Mouse (Mus musculus): ENCODE data around the gene Gm12185. TPM values are rescaled to one million over a fixed set of nuclear protein-coding genes. Genes with fewer than 3 reads are reported as not detected.
"Not testable (repeated sequence)": the region's sequence is repeated elsewhere in the genome, so short reads cannot be mapped to it uniquely, and the experiment has no call there.

Gene Gm12185
- total RNA-seq (2021), result 1 to 10 TPM; 2.5 to 6.5 TPM
- long read RNA-seq, experiment 1, full-length matches to known transcripts, result 3 of 6 reads
- long read RNA-seq, experiment 1, partial matches to known transcripts, result 1 of 6 reads
- long read RNA-seq, experiment 1, other reads (novel, unspliced or antisense), result 2 of 6 reads
- long read RNA-seq, experiment 2, partial matches to known transcripts, result 0 of 1 reads
- long read RNA-seq, experiment 2, other reads (novel, unspliced or antisense), result 1 of 1 reads

DNA sequence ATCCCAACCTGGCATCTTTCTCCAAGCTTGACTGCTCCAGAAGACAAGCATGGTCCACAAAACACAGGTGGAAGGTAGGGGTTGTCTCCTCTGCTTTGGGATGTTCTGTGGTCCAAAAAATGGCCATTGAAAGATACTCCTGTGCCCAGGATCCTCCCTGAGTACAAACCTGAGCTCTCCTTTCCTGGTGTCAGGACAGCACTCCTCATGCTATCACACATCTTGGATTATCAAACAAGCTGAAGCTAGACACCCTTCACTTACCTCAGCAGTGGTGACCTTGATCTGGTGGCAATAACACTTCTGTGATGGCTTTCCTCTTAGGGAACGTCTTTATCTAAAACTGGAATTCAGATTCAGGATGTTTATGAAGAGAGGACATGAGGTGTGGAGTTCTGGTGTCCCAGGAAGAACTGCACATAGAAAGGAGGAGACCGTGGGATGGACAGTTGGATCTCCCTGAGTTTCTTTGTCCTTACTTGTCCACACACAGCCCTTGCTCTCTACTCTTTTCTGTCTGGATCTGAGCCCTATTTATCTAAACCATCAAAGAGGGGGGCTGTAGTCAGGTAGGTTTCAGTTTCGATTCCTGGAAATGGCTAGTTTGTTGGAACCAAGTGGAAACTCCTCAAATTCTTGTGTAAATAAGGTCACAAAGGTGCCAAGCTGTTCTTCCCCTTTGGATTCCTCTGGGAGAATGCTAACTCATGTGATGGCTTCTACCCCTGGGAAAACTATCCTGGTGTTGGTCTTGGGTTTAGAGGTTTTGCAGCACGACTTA, at the start of gene Gm12185:
TSS of gene Gm12185 (minus strand) at position 487 of the 781 bp plus-strand sequence.
- DNase-seq, result peak; percentile 38 to 63

DNA sequence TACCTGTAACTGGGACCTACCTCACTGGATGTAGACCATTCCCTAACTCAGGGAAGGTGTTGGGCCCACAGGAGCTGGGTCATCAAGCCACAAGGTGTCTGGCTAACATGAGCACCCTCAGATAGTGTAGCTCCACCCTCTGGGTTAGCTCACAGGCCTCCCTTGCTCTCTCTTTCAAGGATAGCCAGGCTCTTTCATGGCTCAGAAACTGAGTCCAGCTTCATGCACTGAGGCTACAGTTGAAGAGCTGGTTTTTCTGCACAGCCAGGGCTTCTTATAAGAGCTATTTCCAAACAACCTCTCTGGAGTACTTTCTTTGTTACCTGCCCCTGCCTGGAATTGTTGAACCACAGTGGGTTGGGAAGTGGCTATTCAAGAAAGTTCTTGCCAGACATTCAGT, 20.0 kb upstream of the Gm12185 start:
- not testable (repeated sequence) for DNase-seq

DNA sequence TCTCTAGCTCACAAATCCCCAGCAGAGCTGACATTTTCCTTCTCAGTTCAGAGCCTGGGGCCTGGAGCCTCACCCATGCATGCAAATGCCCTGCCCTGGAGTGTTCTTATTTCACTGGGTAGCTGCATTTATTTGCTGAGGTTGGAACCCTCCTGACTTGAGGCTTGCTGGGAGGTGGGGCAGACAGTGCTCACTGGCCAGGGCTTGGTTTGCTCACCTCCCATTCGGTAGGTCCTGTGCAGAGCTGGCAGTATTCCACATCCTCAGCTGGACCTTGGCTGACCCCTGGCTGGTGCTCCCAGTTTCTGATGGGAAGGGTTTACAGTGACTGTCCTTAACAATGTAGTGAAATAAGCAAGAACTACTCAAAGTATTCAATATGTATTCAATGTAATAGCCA, 14.8 kb upstream of the Gm12185 start:
- not testable (repeated sequence) for DNase-seq

DNA sequence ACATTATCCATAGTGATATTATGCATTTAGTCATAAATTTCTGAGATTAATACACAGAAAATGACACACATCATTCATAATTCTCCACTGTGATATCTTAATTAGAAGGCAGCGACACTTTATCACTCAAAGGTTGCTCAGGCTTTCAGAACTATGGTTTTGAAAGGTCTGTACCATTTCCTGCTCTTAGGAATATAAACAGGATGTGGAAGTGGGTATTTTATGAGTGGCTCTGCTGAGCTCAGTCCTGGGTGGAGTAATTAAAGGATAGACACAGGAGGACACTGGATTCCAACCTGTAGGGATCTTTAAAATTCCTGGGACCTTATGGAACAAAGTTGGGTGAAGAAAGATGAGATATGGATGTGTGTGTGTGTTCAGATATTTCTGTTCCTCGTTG, 14.3 kb upstream of the Gm12185 start:
- not testable (repeated sequence) for DNase-seq

DNA sequence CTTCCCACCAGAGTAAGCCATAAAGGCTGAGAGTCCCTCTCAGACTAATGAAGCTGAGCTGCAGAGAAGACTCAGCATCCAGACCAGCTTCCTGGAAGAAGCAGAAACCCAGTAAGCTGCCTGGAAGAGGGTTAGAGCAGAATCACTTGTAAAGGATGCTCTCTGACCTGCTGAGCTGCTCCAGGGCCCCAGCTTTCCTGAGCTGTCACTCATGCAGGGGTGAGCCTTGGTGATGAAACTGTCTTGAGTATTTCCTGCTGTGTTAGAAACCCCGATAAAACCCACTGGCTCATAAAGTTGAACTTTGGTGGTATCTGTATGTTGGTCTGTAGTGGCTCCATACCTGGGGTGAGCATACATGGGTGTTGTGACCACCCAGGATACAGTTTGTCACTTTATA, 8.4 kb upstream of the Gm12185 start:
- not testable (repeated sequence) for DNase-seq

GRCm38 (mm10) chr11:48994018-48994417, 2.0 kb upstream of the Gm12185 start, which contains the start of gene Tgtp1:
TSS of gene Tgtp1 (minus strand) at chr11:48994172.
- peak in 1 of 2 experiments; percentile 16 for DNase-seq

DNA sequence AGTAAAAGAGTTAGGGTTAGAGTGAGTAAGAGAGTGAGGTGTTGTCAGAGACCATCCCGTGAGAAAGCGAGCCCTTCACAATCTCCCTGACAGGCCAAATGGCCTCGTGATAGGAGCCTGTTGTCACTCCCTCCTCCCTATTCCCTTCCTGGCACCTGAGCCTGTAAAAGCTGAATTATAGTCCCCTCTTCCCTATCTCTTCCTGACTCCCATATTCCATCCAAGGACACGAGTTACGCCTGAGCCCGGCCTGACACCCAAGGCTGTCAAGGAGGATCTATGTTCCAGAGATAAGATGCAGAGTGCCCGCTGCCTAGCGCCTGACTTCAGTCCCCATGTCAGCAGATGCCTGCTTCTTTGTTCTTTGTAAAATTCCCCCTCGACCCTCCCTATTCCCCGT, 1.3 kb upstream of the Gm12185 start:
- DNase-seq, result not testable (repeated sequence)

DNA sequence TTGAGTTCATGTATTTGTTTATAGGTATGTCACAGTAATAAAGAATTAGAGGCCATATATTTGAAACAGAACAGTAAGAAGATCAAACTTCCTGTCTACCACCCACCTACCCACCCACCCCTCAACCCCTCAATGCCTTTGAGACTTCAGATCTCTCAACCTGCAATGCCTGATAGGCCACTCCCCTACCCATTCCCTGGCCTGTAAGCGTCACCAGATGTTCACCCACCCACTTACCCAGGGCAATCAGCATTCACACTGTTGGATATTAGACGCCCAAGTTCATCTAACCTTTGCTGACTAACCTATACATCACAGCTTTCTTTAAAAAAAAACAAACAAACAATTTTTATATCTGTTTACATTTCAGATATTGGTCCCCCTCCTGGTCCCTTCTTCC, 2.0 kb downstream of the Gm12185 start:
- DNase-seq, result not testable (repeated sequence)

GRCm38 (mm10) chr11:48988219-48988618, 3.8 kb downstream of the Gm12185 start:
- not testable (repeated sequence) for DNase-seq

GRCm38 (mm10) chr11:48982848-48983247, 9.2 kb downstream of the Gm12185 start:
- DNase-seq, result not testable (repeated sequence)

GRCm38 (mm10) chr11:48980052-48980451, 12.0 kb downstream of the Gm12185 start:
- not testable (repeated sequence) for DNase-seq

GRCm38 (mm10) chr11:48979251-48979650, 12.8 kb downstream of the Gm12185 start, which contains the start of gene 9930111J21Rik1:
TSS of gene 9930111J21Rik1 (minus strand) at chr11:48979398.
- not testable (repeated sequence) for DNase-seq

- not testable (repeated sequence) for DNase-seq
Observed at GRCm38 (mm10) chr11:48978240-48978939, 13.6 kb downstream of the Gm12185 start, which contains the start of gene Olfr56. TSS of gene Olfr56 (plus strand) at chr11:48978889.

DNA sequence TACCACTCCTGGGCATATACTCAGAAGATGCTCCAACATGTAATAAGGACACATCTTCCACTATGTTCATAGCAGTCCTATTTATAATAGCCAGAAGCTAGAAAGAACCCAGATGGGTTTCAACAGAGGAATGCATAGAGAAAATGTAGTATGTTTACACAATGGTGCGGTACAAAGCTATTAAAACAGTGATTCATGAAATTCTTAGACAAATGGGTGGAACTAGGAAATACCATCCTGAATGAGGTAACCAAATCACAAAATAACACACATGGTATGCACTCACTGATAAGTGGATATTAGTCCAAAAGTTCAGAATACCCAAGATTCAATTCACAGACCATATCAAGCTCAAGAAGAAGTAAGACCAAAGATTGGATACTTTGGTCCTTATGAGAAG, 17.3 kb downstream of the Gm12185 start:
- not testable (repeated sequence) for DNase-seq

DNA sequence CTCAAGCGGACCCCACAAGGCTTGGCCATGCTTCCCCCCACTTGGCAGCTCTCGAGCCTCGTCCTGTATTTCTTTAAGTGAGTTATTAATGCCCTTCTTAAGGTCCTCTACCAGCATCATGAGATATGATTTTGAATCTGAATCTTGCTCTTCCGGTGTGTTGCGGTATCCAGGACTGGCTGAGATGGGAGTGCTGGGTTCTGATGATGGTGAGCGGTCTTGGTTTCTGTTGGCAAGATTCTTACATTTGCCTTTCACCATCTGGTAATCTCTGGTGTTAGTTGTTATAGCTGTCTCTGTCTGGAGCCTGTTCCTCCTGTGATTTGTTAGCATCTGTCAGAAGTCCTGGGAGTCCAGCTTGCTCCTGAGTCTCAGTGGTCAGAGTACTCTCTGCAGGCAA, 45.9 kb downstream of the Gm12185 start, which contains the start of gene Psme2b:
TSS of gene Psme2b (minus strand) at position 101 of the 400 bp plus-strand sequence.
- not testable (repeated sequence) for DNase-seq

- not testable (repeated sequence) for DNase-seq
Observed at GRCm38 (mm10) chr11:48939286-48939685, 52.7 kb downstream of the Gm12185 start.

DNA sequence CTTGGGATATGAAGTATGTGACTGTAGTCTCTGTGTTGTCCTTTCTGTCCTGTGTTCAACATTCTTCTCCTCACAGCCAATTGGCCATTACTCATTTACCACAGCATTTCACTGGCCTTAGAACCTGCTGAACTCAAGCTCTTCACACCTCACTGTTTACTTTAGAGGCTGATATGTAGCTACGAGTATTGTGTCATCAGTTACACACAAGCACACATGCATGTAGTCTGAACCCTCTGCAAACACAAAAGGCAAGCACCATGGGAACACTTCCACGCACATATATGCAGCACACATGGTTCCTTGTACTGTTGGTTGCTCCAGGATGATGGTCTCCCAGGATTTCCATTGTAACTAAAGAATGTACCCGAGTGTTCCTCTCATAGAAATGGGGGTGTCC, 56.7 kb downstream of the Gm12185 start:
- DNase-seq, result not testable (repeated sequence)

GRCm38 (mm10) chr11:48933923-48934322, 58.1 kb downstream of the Gm12185 start:
- DNase-seq, result not testable (repeated sequence)

DNA sequence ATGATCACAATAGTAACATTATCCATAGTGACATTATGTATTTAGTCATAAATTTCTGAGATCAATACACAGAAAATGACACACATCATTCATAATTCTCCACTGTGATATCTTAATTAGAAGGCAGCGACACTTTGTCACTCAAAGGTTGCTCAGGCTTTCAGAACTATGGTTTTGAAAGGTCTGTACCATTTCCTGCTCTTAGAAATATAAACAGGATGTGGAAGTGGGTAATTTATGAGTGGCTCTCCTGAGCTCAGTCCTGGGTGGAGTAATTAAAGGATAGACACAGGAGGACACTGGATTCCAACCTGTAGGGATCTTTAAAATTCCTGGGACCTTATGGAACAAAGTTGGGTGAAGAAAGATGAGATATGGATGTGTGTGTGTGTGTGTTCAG, 58.6 kb downstream of the Gm12185 start:
- DNase-seq, result not testable (repeated sequence)

DNA sequence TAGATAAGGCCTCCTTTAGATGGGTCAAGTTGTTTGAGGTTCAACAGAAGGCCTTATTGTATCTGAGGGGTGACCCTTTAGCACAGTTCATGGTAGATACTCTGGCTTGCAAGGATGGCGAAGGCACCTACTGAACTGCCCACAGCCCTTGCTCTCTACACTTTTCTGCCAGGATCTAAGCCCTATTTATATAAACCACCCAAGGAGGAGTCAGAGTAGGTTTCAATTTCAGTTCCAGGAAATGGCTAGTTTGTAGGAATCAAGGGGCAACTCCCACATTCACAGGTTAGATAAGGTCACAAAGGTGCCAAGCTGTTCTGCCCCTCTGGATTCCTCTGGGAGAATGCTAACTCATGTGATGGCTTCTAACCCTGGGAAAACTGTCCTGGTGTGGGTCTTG, 64.0 kb downstream of the Gm12185 start:
- not testable (repeated sequence) for DNase-seq

GRCm38 (mm10) chr11:48926437-48926836, 65.6 kb downstream of the Gm12185 start:
- not testable (repeated sequence) for DNase-seq

- DNase-seq, result not testable (repeated sequence)
Observed at GRCm38 (mm10) chr11:48923818-48924217, 68.2 kb downstream of the Gm12185 start.
